Mouse (Mus musculus) adrenal gland, postnatal 4 days (tissue): ENCODE data around the gene Olfr875. TPM values are rescaled to one million over a fixed set of nuclear protein-coding genes. Genes with fewer than 3 reads are reported as not detected.

Experiments
- total RNA-seq, 2 experiments: library from RNA; stranded (reverse); gene quantifications; 2 replicates each; pipeline ENCODE4 v1.2.3; 2021

The Olfr875 gene
- total RNA-seq, 2 experiments from 2014 or later, result not detected

Other genes with a start within 250 kb of the Olfr875 start
- gene Esam, start 243.8 kb upstream of the Olfr875 start, total RNA-seq, result 10 to 100 TPM; 51.7 to 55.5 TPM
- gene Vsig2, start 232.6 kb upstream of the Olfr875 start, total RNA-seq, result 1 to 10 TPM; 5.8 to 7.3 TPM
- 1 to 10 TPM; 4.1 to 6.7 TPM for gene Nrgn, start 219.0 kb upstream of the Olfr875 start, total RNA-seq
- 10 to 100 TPM; 17.4 to 18.4 TPM for gene Siae, start 216.2 kb upstream of the Olfr875 start, total RNA-seq
- 1 to 10 TPM; 2.3 to 3.4 TPM for gene Spa17, start 158.1 kb upstream of the Olfr875 start, total RNA-seq
- 100 to 1,000 TPM; 102 to 112 TPM for gene Tbrg1, start 114.5 kb upstream of the Olfr875 start, total RNA-seq
- not detected for gene Panx3, start 102.6 kb upstream of the Olfr875 start, total RNA-seq
- not detected for gene Olfr160, start 55.6 kb upstream of the Olfr875 start, total RNA-seq
- gene Olfr874, start 26.8 kb upstream of the Olfr875 start, total RNA-seq, result not detected
- not detected for gene Olfr876, start 31.2 kb downstream of the Olfr875 start, total RNA-seq
- gene Olfr877, start 82.4 kb downstream of the Olfr875 start, total RNA-seq, result not detected
- not detected for gene Olfr145, start 124.9 kb downstream of the Olfr875 start, total RNA-seq
- not detected for gene Olfr878, start 146.0 kb downstream of the Olfr875 start, total RNA-seq
- not detected for gene Olfr881, start 220.0 kb downstream of the Olfr875 start, total RNA-seq